ENCODE assay signal across 11 mouse cellular contexts in the genomic region with DNA sequence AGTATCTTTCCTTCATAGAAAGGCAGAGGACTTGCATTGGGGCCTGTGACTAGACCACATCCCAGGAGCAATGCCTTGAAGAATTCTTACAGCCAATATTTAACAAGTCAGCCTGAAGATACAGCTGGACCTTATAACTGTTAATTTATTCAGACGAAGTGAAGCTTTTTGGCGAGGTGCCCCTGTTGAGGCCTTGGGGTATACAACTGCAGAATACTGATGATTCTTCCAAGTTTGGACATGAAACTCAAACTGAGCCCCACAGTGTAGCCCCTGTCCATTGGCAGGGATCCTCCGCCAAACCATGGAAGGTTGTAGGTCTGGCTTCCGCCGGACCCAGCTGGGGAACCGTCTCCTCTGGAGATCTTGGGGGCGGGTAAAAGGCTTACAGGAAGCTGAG. TPM values are rescaled to one million over a fixed set of nuclear protein-coding genes. Genes with fewer than 3 reads are reported as not detected.
DNase-seq lines count a peak whose midpoint lies in the region; ATAC-seq lines count a peak whose summit lies in the region.
"Had no signal": no experiment of that assay in that cellular context is flagged by ENCODE, and none has a peak within 500 bp of the region (broad histone marks: within the 10 kb centered on the region; RNA-seq: fewer than 3 reads in every experiment).

No protein-coding gene starts in this region.

- peak; percentile 89 for ATAC-seq in hindbrain, embryonic 15.5 days (ENCODE audit: low FRiP score, low read depth)
- no peak for ATAC-seq in hindbrain, embryonic 11.5 days (ENCODE audit: low FRiP score)
- ATAC-seq in embryonic facial prominence, embryonic 15.5 days (ENCODE audit: insufficient number of reproducible peaks, low FRiP score, low TSS enrichment, low read depth), result peak; percentile 39; the same call in 1 of the 2 replicates
- peak; percentile 87 for ATAC-seq in kidney, embryonic 16.5 days (ENCODE audit: low FRiP score, low TSS enrichment)
- no peak for ATAC-seq in granulocyte monocyte progenitor cell, adult 5-6 weeks (replicated peaks; ENCODE audit: poor library complexity, severe bottlenecking)
- ATAC-seq in megakaryocyte, adult 5-6 weeks (ENCODE audit: poor library complexity, severe bottlenecking), result no peak
- ATAC-seq in frontal cortex, adult (ENCODE audit: low TSS enrichment), result no peak

- H3K36me3 ChIP-seq in hindbrain, embryonic 15.5 days, result no peaks in the 10 kb centered on the region
- H3K36me3 ChIP-seq in hindbrain, embryonic 11.5 days (ENCODE audit: control insufficient read depth, insufficient read depth, low read length), result no peaks in the 10 kb centered on the region
- peaks cover 16% of the 10 kb centered on the region; the same call in 1 of the 2 replicates for H3K36me3 ChIP-seq in embryonic facial prominence, embryonic 15.5 days
- H3K36me3 ChIP-seq in kidney, embryonic 16.5 days (ENCODE audit: insufficient read depth, low read length), result peaks cover 29% of the 10 kb centered on the region
- H3K36me3 ChIP-seq: midbrain, embryonic 12.5 days had no signal

- H3K27ac ChIP-seq in hindbrain, embryonic 15.5 days (replicated peaks), result peak overlapping the region; percentile 51; the same call in 1 of the 2 replicates
- H3K27ac ChIP-seq in hindbrain, embryonic 11.5 days (ENCODE audit: low read depth, low read length), result no peak overlapping the region
- no peak overlapping the region for H3K27ac ChIP-seq in embryonic facial prominence, embryonic 15.5 days (replicated peaks)
- peak overlapping the region; percentile 56; the same call in 1 of the 2 replicates for H3K27ac ChIP-seq in kidney, embryonic 16.5 days (ENCODE audit: low read length)
- H3K27ac ChIP-seq: midbrain, embryonic 12.5 days had no signal

- H3K9me3 ChIP-seq in hindbrain, embryonic 15.5 days, result no peaks in the 10 kb centered on the region
- no peaks in the 10 kb centered on the region for H3K9me3 ChIP-seq in hindbrain, embryonic 11.5 days (ENCODE audit: control insufficient read depth, low read length)
- H3K9me3 ChIP-seq in embryonic facial prominence, embryonic 15.5 days (replicated peaks), result no peaks in the 10 kb centered on the region
- no peaks in the 10 kb centered on the region for H3K9me3 ChIP-seq in kidney, embryonic 16.5 days (ENCODE audit: low read length)
- H3K9me3 ChIP-seq: midbrain, embryonic 12.5 days had no signal

- H3K4me1 ChIP-seq in hindbrain, embryonic 15.5 days (replicated peaks), result no peaks in the 10 kb centered on the region
- no peaks in the 10 kb centered on the region for H3K4me1 ChIP-seq in hindbrain, embryonic 11.5 days (replicated peaks; ENCODE audit: control insufficient read depth, insufficient read depth, low read length)
- no peaks in the 10 kb centered on the region; the same call in 1 of the 2 replicates for H3K4me1 ChIP-seq in embryonic facial prominence, embryonic 15.5 days
- H3K4me1 ChIP-seq in kidney, embryonic 16.5 days (ENCODE audit: insufficient read depth, low read length), result 0 out of 2 replicates have a peak, but pooled peaks cover 4% of the 10 kb centered on the region
- H3K4me1 ChIP-seq: midbrain, embryonic 12.5 days had no signal

- H3K4me2 ChIP-seq in hindbrain, embryonic 15.5 days, result no peak overlapping the region
- H3K4me2 ChIP-seq in hindbrain, embryonic 11.5 days (replicated peaks; ENCODE audit: low read depth, low read length), result no peak overlapping the region
- no peak overlapping the region for H3K4me2 ChIP-seq in embryonic facial prominence, embryonic 15.5 days (replicated peaks)
- no peak overlapping the region for H3K4me2 ChIP-seq in kidney, embryonic 16.5 days (replicated peaks; ENCODE audit: low read depth, low read length)
- H3K4me2 ChIP-seq: midbrain, embryonic 12.5 days had no signal

- H3K27me3 ChIP-seq in hindbrain, embryonic 15.5 days, result no peaks in the 10 kb centered on the region
- no peaks in the 10 kb centered on the region for H3K27me3 ChIP-seq in hindbrain, embryonic 11.5 days (ENCODE audit: control insufficient read depth, insufficient read depth, low read length)
- H3K27me3 ChIP-seq in embryonic facial prominence, embryonic 15.5 days, result no peaks in the 10 kb centered on the region
- no peaks in the 10 kb centered on the region for H3K27me3 ChIP-seq in kidney, embryonic 16.5 days (ENCODE audit: insufficient read depth, low read length)
- H3K27me3 ChIP-seq: midbrain, embryonic 12.5 days had no signal

- no peak overlapping the region for H3K4me3 ChIP-seq in hindbrain, embryonic 15.5 days
- no peak overlapping the region for H3K4me3 ChIP-seq in hindbrain, embryonic 11.5 days (ENCODE audit: low read depth, low read length)
- H3K4me3 ChIP-seq in embryonic facial prominence, embryonic 15.5 days (replicated peaks), result no peak overlapping the region
- H3K4me3 ChIP-seq in kidney, embryonic 16.5 days (ENCODE audit: low read length), result no peak overlapping the region
- H3K4me3 ChIP-seq: midbrain, embryonic 12.5 days had no signal

- H3K9ac ChIP-seq in hindbrain, embryonic 15.5 days, result no peak overlapping the region
- no peak overlapping the region for H3K9ac ChIP-seq in hindbrain, embryonic 11.5 days (ENCODE audit: low read depth, low read length)
- H3K9ac ChIP-seq in embryonic facial prominence, embryonic 15.5 days, result no peak overlapping the region
- no peak overlapping the region for H3K9ac ChIP-seq in kidney, embryonic 16.5 days (replicated peaks; ENCODE audit: low read length)
- H3K9ac ChIP-seq: midbrain, embryonic 12.5 days had no signal

- no peak for DNase-seq in hindbrain, embryonic 11.5 days (ENCODE audit: low spot score)
- peak; percentile 23 for DNase-seq in ZHBTc4 (ENCODE audit: low read depth, low spot score)

- WGBS in hindbrain, embryonic 15.5 days, result 71% methylated on average over 7 of the region's 7 CpGs
- WGBS in hindbrain, embryonic 11.5 days, result 86% methylated on average over 7 of the region's 7 CpGs
- WGBS in embryonic facial prominence, embryonic 15.5 days, result 59% methylated on average over 7 of the region's 7 CpGs
- WGBS in kidney, embryonic 16.5 days, result 72% methylated on average over 7 of the region's 7 CpGs

RNA-seq across cellular contexts. Expression of a gene that starts 12.7 kb away (rescaled TPM):
- not detected in 2 replicates for polyA plus RNA-seq in hindbrain, embryonic 15.5 days (2015; fragmentation: Nextera tagmentation; extraction: Ambion mirVana)
- not detected in 2 replicates for polyA plus RNA-seq in hindbrain, embryonic 11.5 days (2014; fragmentation: Nextera tagmentation; extraction: Ambion mirVana)
- polyA plus RNA-seq in embryonic facial prominence, embryonic 15.5 days (2015; fragmentation: Nextera tagmentation; extraction: Ambion mirVana), result not detected in 2 replicates
- not detected in 2 replicates for polyA plus RNA-seq in kidney, embryonic 16.5 days (2015; fragmentation: Nextera tagmentation; extraction: Ambion mirVana)
- total RNA-seq in granulocyte monocyte progenitor cell, adult 5-6 weeks (2014; fragmentation: Nextera tagmentation), result not detected in 2 replicates
- not detected in 2 replicates for total RNA-seq in granulocyte monocyte progenitor cell, adult 5-6 weeks (2017)
- total RNA-seq in megakaryocyte, adult 5-6 weeks (2015), result not detected in 2 replicates
- not detected in 2 replicates for total RNA-seq in megakaryocyte, adult 5-6 weeks (2017)
- total RNA-seq: left cerebral cortex, adult 8-10 months; MEL had no signal

Comparison
In these comparisons a context has a peak if more than half of its experiments do, and no peak if none do; other contexts are left out.
1. ATAC-seq: peak in hindbrain, embryonic 15.5 days (single experiment), embryonic facial prominence, embryonic 15.5 days (single experiment) and kidney, embryonic 16.5 days (single experiment); none in hindbrain, embryonic 11.5 days (single experiment), granulocyte monocyte progenitor cell, adult 5-6 weeks (single experiment), megakaryocyte, adult 5-6 weeks (single experiment) and frontal cortex, adult (single experiment).
2. H3K27ac ChIP-seq: peak in hindbrain, embryonic 15.5 days (single experiment) and kidney, embryonic 16.5 days (single experiment); none in hindbrain, embryonic 11.5 days (single experiment) and embryonic facial prominence, embryonic 15.5 days (single experiment).